Mouse (Mus musculus) thymus, adult 2 months (tissue): Measurements from ENCODE around the gene Fam178b. TPM values are rescaled to one million over a fixed set of nuclear protein-coding genes. Genes with fewer than 3 reads are reported as not detected.
A peak's percentile ranks its signal among the peaks of the same experiment; 100 is the strongest.

ENCODE experiments used
- DNase-seq: peaks from one replicate; pipeline ENCODE4 v3.0.0; 2021
- H3K27ac ChIP-seq: fragments of 200-500 bp; 2 replicates; pipeline ENCODE4 v1.5.1; 2012; ENCODE audit warnings: low read length, control low read depth; ENCODE audit not compliant: control insufficient read depth, insufficient read depth
- H3K27me3 ChIP-seq: fragments of 200-500 bp; 2 replicates; pipeline ENCODE4 v1.6.1; 2012; ENCODE audit warnings: mild to moderate bottlenecking, low read length, moderate library complexity, mixed read lengths; ENCODE audit not compliant: control insufficient read depth, insufficient read depth
- H3K36me3 ChIP-seq: fragments of 200-500 bp; 2 replicates; pipeline ENCODE4 v1.6.1; 2012; ENCODE audit warnings: mild to moderate bottlenecking, low read length, moderate library complexity; ENCODE audit not compliant: control insufficient read depth, insufficient read depth
- H3K4me1 ChIP-seq: fragments of 200-500 bp; replicated peaks from 2 replicates; pipeline ENCODE4 v1.6.1; 2012; ENCODE audit warnings: low read length; ENCODE audit not compliant: control insufficient read depth, insufficient read depth
- H3K4me3 ChIP-seq: fragments of 200-500 bp; 2 replicates; pipeline ENCODE4 v1.5.1; 2012; ENCODE audit warnings: mild to moderate bottlenecking, low read length, control low read depth, moderate library complexity; ENCODE audit not compliant: control insufficient read depth, insufficient read depth
- CTCF ChIP-seq: fragments of 200-500 bp; IDR thresholded peaks from 2 replicates; pipeline ENCODE4 v1.5.1; 2012; ENCODE audit warnings: mild to moderate bottlenecking, control low read depth, low read length, moderate library complexity, borderline replicate concordance; ENCODE audit not compliant: control insufficient read depth, poor library complexity, insufficient read depth; ENCODE audit errors: extremely low read depth
- POLR2A ChIP-seq: fragments of 200-500 bp; IDR thresholded peaks from 2 replicates; pipeline ENCODE4 v1.6.1; 2012; ENCODE audit warnings: mild to moderate bottlenecking, low read length, control low read depth, moderate library complexity; ENCODE audit not compliant: control insufficient read depth, poor library complexity, insufficient read depth; ENCODE audit errors: extremely low read depth
- WGBS: fragments of 180-500 bp; shearing (Covaris S2); methylation state at CpG from one replicate; pipeline ENCODE4 v1.1.7; 2018; 5-methylcytosine and 5-hydroxymethylcytosine counted together
- polyA plus RNA-seq: library from polyadenylated mRNA; depleted of rRNA; stranded (reverse); fragments of >200 nt; gene quantifications from 2 replicates; pipeline ENCODE4 v1.2.3, GENCODE M21; 2012

The Fam178b gene
- polyA plus RNA-seq, 1 experiment, result 1.9 TPM

DNA sequence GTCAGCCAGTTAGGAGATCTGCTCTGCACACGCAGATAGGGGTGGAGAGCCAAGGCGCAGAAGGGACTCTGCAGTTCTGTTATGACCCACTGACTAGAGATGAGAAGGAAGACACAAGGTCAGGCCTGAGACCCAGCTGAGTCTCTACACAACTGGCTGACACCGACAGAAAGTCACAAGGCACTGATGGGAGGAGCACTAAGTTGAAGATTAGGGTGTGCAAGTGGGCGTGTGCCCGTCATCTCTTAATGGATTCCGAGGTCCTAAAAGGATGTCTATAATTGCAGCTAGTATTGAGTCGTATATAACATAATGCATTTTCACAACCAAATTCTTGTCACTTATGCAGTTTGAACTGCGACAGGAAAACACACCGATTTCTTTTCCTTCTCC is 38.4 kb downstream of the Fam178b start:
- Histone ChIP-seq H3K36me3 (no peaks in the 10 kb centered on the region), H3K4me1 (peaks cover 5% of the 10 kb centered on the region; the same call in 1 of the 2 replicates), H3K4me3 (no peak overlapping the region), H3K27me3 (no peaks in the 10 kb centered on the region), H3K27ac (no peak overlapping the region)
- WGBS, result 95% methylated on average over 9 of the region's 9 CpGs
- no peak for TF ChIP-seq CTCF
- no peak for TF ChIP-seq POLR2A
- no peak for DNase-seq

DNA sequence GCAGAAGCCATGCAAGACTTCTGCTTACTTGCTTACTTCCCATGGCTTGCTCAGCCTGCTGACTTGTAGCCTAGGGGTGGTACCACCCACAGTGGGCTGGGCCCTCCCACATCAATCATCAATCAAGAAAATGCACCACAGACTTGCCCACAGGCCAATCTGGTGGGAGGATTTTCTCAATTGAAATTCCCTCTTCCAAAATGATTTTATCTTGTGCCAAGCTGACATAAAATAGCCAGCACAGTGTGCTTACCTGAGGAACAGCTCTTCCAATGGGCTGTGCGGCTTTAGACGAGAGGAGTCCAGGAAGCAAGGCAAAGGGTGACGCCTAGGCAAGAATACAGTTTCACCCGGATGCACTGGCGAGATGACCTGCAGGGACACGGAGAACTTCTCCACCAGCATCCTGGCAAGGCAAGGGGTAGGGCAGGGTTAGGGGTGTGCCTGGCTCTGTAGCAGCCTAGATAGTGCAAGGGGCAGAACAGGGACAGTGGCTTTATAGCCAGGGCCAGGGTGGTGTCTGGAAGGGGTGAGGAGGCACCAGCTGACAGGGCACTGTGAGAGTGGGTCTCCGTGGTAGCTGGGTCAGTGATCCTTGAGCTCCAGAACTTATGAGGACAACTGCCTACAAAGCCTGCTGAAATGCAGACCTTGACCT is 38.9 kb downstream of the Fam178b start:
- Histone ChIP-seq H3K4me3 (no peak overlapping the region), H3K27ac (no peak overlapping the region), H3K27me3 (no peaks in the 10 kb centered on the region), H3K4me1 (peaks cover 5% of the 10 kb centered on the region; the same call in 1 of the 2 replicates), H3K36me3 (no peaks in the 10 kb centered on the region)
- no peak for DNase-seq
- no peak for TF ChIP-seq CTCF
- TF ChIP-seq POLR2A, result no peak
- 95% methylated on average over 7 of the region's 7 CpGs for WGBS

DNA sequence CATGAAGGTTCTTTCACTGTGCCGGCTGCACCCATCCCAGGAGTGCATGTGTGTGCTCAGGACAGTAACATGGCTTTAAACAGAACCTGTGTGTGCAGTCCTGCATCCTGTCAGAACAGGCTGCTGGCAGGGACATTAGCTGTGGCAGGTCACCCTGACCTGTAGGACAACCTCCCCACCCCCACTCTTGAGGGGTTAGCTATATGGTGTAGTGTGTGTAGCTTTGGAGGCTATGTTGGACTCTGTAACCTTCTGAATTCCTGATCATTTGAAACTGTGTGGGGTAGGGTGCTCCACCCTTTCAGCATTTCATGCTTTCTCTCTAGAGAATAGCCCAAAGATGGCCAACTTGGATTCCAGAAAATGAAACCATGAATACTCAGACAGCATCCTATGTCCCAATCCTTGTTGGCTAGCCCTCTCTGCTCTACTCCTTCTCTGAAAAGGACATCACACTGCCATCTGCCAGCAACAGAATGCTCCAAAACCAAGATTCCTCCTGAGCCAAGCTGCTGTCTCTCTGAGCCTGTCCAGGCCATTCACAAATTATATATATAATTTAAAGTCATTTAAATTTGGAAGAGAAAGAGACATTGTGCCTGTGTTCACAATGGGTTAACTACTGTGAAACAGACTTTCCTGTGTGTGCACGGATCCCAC is 47.0 kb downstream of the Fam178b start:
- H3K4me3 ChIP-seq, result no peak overlapping the region
- H3K27ac ChIP-seq, result no peak overlapping the region
- TF ChIP-seq POLR2A, result no peak
- no peak for TF ChIP-seq CTCF
- DNase-seq, result no peak
- H3K27me3 ChIP-seq, result no peaks in the 10 kb centered on the region
- 92% methylated on average over 2 of the region's 2 CpGs for WGBS
- H3K4me1 ChIP-seq, result 0 out of 2 replicates have a peak, but pooled peaks cover 2% of the 10 kb centered on the region
- H3K36me3 ChIP-seq, result no peaks in the 10 kb centered on the region

GRCm38 (mm10) chr1:36634940-36635339 is 48.0 kb downstream of the Fam178b start:
- TF ChIP-seq CTCF, result peak; percentile 94
- no peak for TF ChIP-seq POLR2A
- Histone ChIP-seq H3K36me3 (no peaks in the 10 kb centered on the region), H3K4me3 (no peak overlapping the region), H3K4me1 (no peaks in the 10 kb centered on the region; the same call in 1 of the 2 replicates), H3K27me3 (no peaks in the 10 kb centered on the region), H3K27ac (no peak overlapping the region)
- WGBS, result 37% methylated on average over 5 of the region's 5 CpGs
- DNase-seq, result peak; percentile 73

DNA sequence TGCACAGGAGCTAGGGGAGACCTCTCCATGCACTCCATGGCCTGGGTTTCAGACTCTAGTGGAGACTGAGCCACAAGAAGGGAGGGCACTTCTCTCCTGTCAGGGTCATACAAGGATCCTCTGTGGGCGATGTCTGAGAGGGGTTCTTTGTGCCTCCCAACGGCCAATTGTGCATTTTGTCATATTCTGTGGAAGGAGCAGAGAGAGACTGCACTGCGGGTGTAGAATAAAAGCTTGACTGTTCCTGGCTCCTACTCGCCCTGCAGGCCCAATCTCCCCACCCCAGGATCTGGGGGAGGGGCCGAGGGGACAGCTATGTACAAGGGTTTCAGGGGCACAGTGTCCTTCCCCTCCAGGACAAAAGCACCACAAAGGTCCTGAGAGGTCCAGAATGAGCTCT is 49.1 kb downstream of the Fam178b start:
- 96% methylated on average over 5 of the region's 5 CpGs for WGBS
- Histone ChIP-seq H3K4me3 (no peak overlapping the region), H3K27me3 (no peaks in the 10 kb centered on the region), H3K27ac (no peak overlapping the region), H3K4me1 (no peaks in the 10 kb centered on the region; the same call in 1 of the 2 replicates), H3K36me3 (no peaks in the 10 kb centered on the region)
- no peak for TF ChIP-seq CTCF
- no peak for TF ChIP-seq POLR2A
- DNase-seq, result no peak

- H3K4me1 ChIP-seq, result no peaks in the 10 kb centered on the region; the same call in 1 of the 2 replicates
- H3K36me3 ChIP-seq, result no peaks in the 10 kb centered on the region
- TF ChIP-seq POLR2A (no peak), CTCF (no peak)
- H3K27me3 ChIP-seq, result no peaks in the 10 kb centered on the region
- no peak for DNase-seq
- 100% methylated on average over 1 of the region's 1 CpGs for WGBS
- no peak overlapping the region for H3K4me3 ChIP-seq
- no peak overlapping the region for H3K27ac ChIP-seq
Observed at GRCm38 (mm10) chr1:36632846-36633245, 50.1 kb downstream of the Fam178b start.
